Mouse (Mus musculus): ENCODE data around the gene Ak8. TPM values are rescaled to one million over a fixed set of nuclear protein-coding genes. Genes with fewer than 3 reads are reported as not detected.

Ak8 gene
- polyA plus RNA-seq, 1 experiment from 2014 or later, result 0.74 TPM

DNA sequence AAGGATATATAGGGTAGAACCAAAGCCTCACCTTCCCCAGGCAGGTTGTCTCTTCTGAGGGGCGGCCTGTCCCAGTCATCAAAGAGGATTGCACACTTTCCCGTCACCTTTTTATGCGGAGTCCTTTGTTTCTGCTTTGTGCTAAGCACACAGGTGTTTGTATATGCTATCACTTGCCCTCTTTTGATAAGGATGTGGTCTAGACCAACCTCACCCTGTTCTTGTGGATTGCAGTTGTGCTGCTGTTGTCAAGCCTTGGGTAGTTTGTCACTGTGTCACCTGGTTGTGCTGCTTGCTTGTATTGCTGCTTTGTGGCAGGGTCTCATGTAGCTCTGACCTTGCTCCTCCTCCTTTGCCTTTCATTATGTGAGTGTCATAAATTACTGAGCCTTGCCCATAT lies 152.6 kb downstream of the Ak8 start:
- no peak overlapping the region for H3K4me2 ChIP-seq (replicated peaks)
- ATAC-seq (ENCODE audit: low FRiP score, low read depth), result no peak
- H3K36me3 ChIP-seq, result peaks cover 67% of the 10 kb centered on the region
- no peak overlapping the region for H3K9ac ChIP-seq
- H3K27me3 ChIP-seq, result no peaks in the 10 kb centered on the region
- WGBS, result 90% methylated on average over 3 of the region's 3 CpGs
- no peak overlapping the region for H3K27ac ChIP-seq
- H3K4me1 ChIP-seq, result no peaks in the 10 kb centered on the region
- H3K4me3 ChIP-seq, result no peak overlapping the region
- H3K9me3 ChIP-seq, result no peaks in the 10 kb centered on the region

DNA sequence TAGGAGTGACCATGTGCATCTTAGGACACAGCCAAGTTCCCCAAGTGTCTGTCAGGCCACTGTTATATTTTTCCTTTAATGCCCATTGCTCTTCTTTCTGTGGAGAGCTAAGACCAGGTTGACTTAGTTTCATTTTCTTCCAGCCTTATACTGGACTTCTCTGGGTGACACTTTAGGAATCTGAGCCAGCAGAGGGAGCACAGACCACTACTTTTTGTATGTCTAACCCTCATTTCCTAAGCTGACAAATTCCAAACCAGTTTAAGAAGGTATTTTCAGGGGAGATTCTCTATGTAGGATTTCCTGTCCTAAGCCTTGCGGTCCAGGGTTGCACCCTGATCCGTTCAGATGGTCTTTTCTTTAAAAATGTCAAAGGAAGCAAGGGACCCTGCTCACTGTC lies 155.8 kb downstream of the Ak8 start:
- 92% methylated on average over 2 of the region's 2 CpGs for WGBS

DNA sequence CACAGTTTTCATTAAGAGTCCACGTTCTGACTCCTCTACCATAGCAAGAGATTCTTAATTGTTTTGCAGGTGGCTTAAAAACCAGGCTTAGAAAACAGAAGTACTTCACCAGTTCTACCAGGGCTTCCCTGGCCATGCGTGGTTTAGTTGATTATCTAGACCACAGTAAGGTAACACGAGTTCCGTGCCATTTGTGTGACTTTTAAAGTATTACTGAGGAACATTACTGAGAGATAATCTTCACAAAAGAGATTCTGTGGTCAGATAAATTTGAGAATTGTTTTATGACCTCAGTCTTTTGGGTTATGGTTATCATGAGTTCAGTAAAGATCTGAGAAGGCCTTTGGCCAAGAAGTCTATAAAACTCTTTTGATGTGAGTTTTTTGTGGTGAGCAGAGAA lies 159.3 kb downstream of the Ak8 start:
- Histone ChIP-seq H3K36me3 (peaks cover 82% of the 10 kb centered on the region), H3K4me3 (no peak overlapping the region), H3K27ac (no peak overlapping the region), H3K4me1 (no peaks in the 10 kb centered on the region), H3K9me3 (no peaks in the 10 kb centered on the region), H3K27me3 (no peaks in the 10 kb centered on the region), H3K9ac (no peak overlapping the region), H3K4me2 (replicated peaks) (no peak overlapping the region)
- no peak for ATAC-seq (ENCODE audit: low FRiP score, low read depth)
- WGBS, result 90% methylated on average over 4 of the region's 4 CpGs

More for the DNA sequence above, 155.8 kb downstream of the Ak8 start:
- Histone ChIP-seq H3K4me1 (no peaks in the 10 kb centered on the region), H3K36me3 (peaks cover 61% of the 10 kb centered on the region), H3K9ac (no peak overlapping the region), H3K27me3 (no peaks in the 10 kb centered on the region), H3K4me2 (replicated peaks) (no peak overlapping the region), H3K9me3 (no peaks in the 10 kb centered on the region), H3K27ac (no peak overlapping the region), H3K4me3 (no peak overlapping the region)
- no peak for ATAC-seq (ENCODE audit: low FRiP score, low read depth)

DNA sequence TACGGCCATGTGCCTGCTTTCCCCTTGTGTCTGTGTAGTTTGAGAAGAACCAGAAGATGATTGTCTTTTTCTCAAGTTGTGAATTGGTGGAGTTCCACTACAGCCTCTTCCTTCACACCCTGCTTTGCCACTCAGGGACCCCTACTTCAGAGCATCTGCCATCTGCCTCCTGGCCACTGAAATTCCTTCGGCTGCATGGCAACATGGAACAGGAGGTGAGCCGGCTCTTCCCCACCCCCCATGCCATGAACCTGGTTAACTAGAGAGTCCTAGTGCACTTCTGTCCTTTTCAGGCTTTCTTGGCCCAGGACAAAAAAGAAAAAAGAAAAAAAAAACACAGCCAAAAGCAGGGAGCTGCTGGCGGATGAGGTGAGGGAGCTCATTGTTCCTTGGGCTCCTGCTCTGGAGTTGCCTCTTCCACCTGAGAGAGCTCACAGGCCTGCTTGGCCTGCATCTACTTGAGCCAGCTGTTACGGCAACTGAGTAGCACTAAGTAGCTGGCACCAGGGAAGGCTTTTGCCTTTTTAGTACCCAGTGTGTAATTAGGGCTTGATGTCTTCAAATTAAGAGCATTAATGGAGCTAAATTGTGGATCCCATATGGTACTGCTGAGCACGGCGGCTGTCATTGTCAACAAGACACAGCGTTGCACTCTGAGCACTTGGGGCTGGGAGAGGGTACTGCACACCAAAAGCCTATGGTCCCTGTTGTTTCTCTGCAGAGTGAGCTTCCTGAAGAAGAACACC lies 160.9 kb downstream of the Ak8 start:
- no peaks in the 10 kb centered on the region for H3K4me1 ChIP-seq
- no peak overlapping the region for H3K9ac ChIP-seq
- 94% methylated on average over 8 of the region's 8 CpGs for WGBS
- no peak for ATAC-seq (ENCODE audit: low FRiP score, low read depth)
- H3K9me3 ChIP-seq, result no peaks in the 10 kb centered on the region
- H3K27ac ChIP-seq, result no peak overlapping the region
- H3K27me3 ChIP-seq, result no peaks in the 10 kb centered on the region
- no peak overlapping the region for H3K4me2 ChIP-seq (replicated peaks)
- H3K36me3 ChIP-seq, result peaks cover 79% of the 10 kb centered on the region
- H3K4me3 ChIP-seq, result no peak overlapping the region

Small RNA genes within 50 kb of the gene (microRNA-seq; reads per million reads assigned to microRNA genes)
- gene Mir3088, result 1.2 reads per million

Other genes with a start within 250 kb of the Ak8 start
- gene 1700007K13Rik, start 233.8 kb upstream of the Ak8 start, polyA plus RNA-seq (2015; fragmentation: Nextera tagmentation; extraction: Ambion mirVana), result 0.32 and 0.48 TPM in 2 replicates
- gene Mrps2, start 232.1 kb upstream of the Ak8 start, polyA plus RNA-seq (2015; fragmentation: Nextera tagmentation; extraction: Ambion mirVana), result 59.4 and 60.0 TPM in 2 replicates
- gene Gbgt1, start 203.3 kb upstream of the Ak8 start, polyA plus RNA-seq (2015; fragmentation: Nextera tagmentation; extraction: Ambion mirVana), result 0.94 and 0.95 TPM in 2 replicates
- 1.4 and 2.5 TPM in 2 replicates for gene Gm10134, start 194.1 kb upstream of the Ak8 start, polyA plus RNA-seq (2015; fragmentation: Nextera tagmentation; extraction: Ambion mirVana)
- gene Ralgds, start 187.0 kb upstream of the Ak8 start, polyA plus RNA-seq (2015; fragmentation: Nextera tagmentation; extraction: Ambion mirVana), result 45.1 and 53.8 TPM in 2 replicates
- 0.11 TPM in 1 of 2 replicates, not detected in the other for gene Cel, start 136.8 kb upstream of the Ak8 start, polyA plus RNA-seq (2015; fragmentation: Nextera tagmentation; extraction: Ambion mirVana)
- 53.4 and 53.5 TPM in 2 replicates for gene Gtf3c5, start 116.4 kb upstream of the Ak8 start, polyA plus RNA-seq (2015; fragmentation: Nextera tagmentation; extraction: Ambion mirVana)
- 0.65 and 0.98 TPM in 2 replicates for gene Gfi1b, start 78.2 kb upstream of the Ak8 start, polyA plus RNA-seq (2015; fragmentation: Nextera tagmentation; extraction: Ambion mirVana)
- 21.2 and 23.2 TPM in 2 replicates for gene Tsc1, start 58.9 kb upstream of the Ak8 start, polyA plus RNA-seq (2015; fragmentation: Nextera tagmentation; extraction: Ambion mirVana)
- gene Spaca9, start 437 bp upstream of the Ak8 start, polyA plus RNA-seq (2015; fragmentation: Nextera tagmentation; extraction: Ambion mirVana), result 1.7 and 2.0 TPM in 2 replicates
- 16.5 and 17.4 TPM in 2 replicates for gene Gtf3c4, start 140.2 kb downstream of the Ak8 start, polyA plus RNA-seq (2015; fragmentation: Nextera tagmentation; extraction: Ambion mirVana)
- 15.0 and 17.7 TPM in 2 replicates for gene Ddx31, start 140.2 kb downstream of the Ak8 start, polyA plus RNA-seq (2015; fragmentation: Nextera tagmentation; extraction: Ambion mirVana)
- 0.06 TPM in 1 of 2 replicates, not detected in the other for gene Barhl1, start 216.5 kb downstream of the Ak8 start, polyA plus RNA-seq (2015; fragmentation: Nextera tagmentation; extraction: Ambion mirVana)

Measured in limb, embryonic 13.5 days (tissue).